Mouse (Mus musculus) intestine, embryonic 15.5 days (tissue): ENCODE measurements around the gene Fam71a. TPM values are rescaled to one million over a fixed set of nuclear protein-coding genes. Genes with fewer than 3 reads are reported as not detected.
A peak's percentile ranks its signal among the peaks of the same experiment; 100 is the strongest.

Experiments
- ATAC-seq: fragments of 200-750 bp; cut with Nextera tagmentation; 2 replicates; pipeline ENCODE4 v1.8.0; 2017; ENCODE audit warnings: moderate TSS enrichment, moderate library complexity
- H3K27ac ChIP-seq: fragments of 300-500 bp; sonication (generic); 2 replicates; pipeline ENCODE4 v1.5.1; 2015; ENCODE audit warnings: mild to moderate bottlenecking, inconsistent platforms
- H3K27me3 ChIP-seq: fragments of 300-500 bp; sonication (generic); replicated peaks from 2 replicates; pipeline ENCODE4 v1.6.1; 2015; ENCODE audit warnings: inconsistent platforms
- H3K36me3 ChIP-seq: fragments of 300-500 bp; sonication (generic); 2 replicates; pipeline ENCODE4 v1.6.1; 2015; ENCODE audit warnings: inconsistent platforms
- H3K4me1 ChIP-seq: fragments of 300-500 bp; sonication (generic); replicated peaks from 2 replicates; pipeline ENCODE4 v1.6.1; 2015; ENCODE audit warnings: inconsistent platforms
- H3K4me2 ChIP-seq: fragments of 300-500 bp; sonication (generic); replicated peaks from 2 replicates; pipeline ENCODE4 v1.6.1; 2015; ENCODE audit warnings: mild to moderate bottlenecking, inconsistent platforms
- H3K4me3 ChIP-seq: fragments of 300-500 bp; sonication (generic); replicated peaks from 2 replicates; pipeline ENCODE4 v1.5.1; 2015; ENCODE audit warnings: inconsistent platforms
- H3K9ac ChIP-seq: fragments of 300-500 bp; sonication (generic); 2 replicates; pipeline ENCODE4 v1.6.1; 2015; ENCODE audit warnings: inconsistent platforms
- H3K9me3 ChIP-seq: fragments of 300-500 bp; sonication (generic); 2 replicates; pipeline ENCODE4 v1.6.1; 2016; ENCODE audit warnings: inconsistent platforms
- WGBS: fragments of 180-500 bp; shearing (Covaris S2); methylation state at CpG from one replicate; pipeline ENCODE4 v1.1.7; 2015; 5-methylcytosine and 5-hydroxymethylcytosine counted together
- polyA plus RNA-seq: library from polyadenylated mRNA; unstranded; fragments of >200 nt; fragmentation: Nextera tagmentation; extraction: Ambion mirVana; gene quantifications from 2 replicates; pipeline ENCODE4 v1.2.1, GENCODE M21; 2015

Gene Fam71a
- polyA plus RNA-seq, 1 experiment from 2014 or later: not detected

DNA sequence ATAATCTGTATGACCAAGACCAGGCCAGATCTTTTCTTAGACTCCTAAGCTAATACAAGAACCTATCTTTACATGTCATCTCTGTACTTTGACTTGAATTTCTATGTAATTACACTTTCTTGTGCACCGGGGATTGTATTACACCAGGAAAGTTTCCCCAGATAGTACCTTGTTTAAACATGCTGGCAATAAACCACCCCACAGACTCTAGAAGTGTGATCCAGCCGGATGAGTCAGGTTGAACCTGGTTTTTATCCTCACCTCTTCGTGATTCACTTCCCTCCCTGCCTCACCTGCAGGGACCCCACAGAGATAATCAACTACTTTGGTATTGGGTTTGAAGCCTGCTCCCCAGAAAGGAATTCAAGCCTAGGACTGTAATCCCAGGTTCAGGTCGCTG is 29.2 kb downstream of the Fam71a start:
- H3K4me2 ChIP-seq: no peak overlapping the region
- H3K4me3 ChIP-seq: no peak overlapping the region
- H3K36me3 ChIP-seq: no peaks in the 10 kb centered on the region
- no peaks in the 10 kb centered on the region for H3K27me3 ChIP-seq
- H3K27ac ChIP-seq: peak overlapping the region; percentile 33; the same call in 1 of the 2 replicates
- peaks cover 13% of the 10 kb centered on the region; the same call in 1 of the 2 replicates for H3K4me1 ChIP-seq
- no peak overlapping the region for H3K9ac ChIP-seq
- WGBS: 43% methylated on average over 4 of the region's 4 CpGs
- H3K9me3 ChIP-seq: no peaks in the 10 kb centered on the region
- ATAC-seq: peak; percentile 87

- H3K27ac ChIP-seq: no peak overlapping the region
- H3K9me3 ChIP-seq: 0 out of 2 replicates have a peak, but pooled peaks cover 3% of the 10 kb centered on the region
- H3K36me3 ChIP-seq: no peaks in the 10 kb centered on the region
- no peaks in the 10 kb centered on the region for H3K27me3 ChIP-seq
- H3K4me2 ChIP-seq: no peak overlapping the region
- H3K4me1 ChIP-seq: peaks cover 13% of the 10 kb centered on the region; the same call in 1 of the 2 replicates
- no peak overlapping the region for H3K9ac ChIP-seq
- WGBS: 66% methylated on average over 5 of the region's 5 CpGs
- ATAC-seq: no peak
- H3K4me3 ChIP-seq: no peak overlapping the region
These were observed 31.7 kb downstream of the Fam71a start for GRCm38 (mm10) chr1:191132934-191133333.

- Histone ChIP-seq H3K36me3 (no peaks in the 10 kb centered on the region), H3K27ac (no peak overlapping the region), H3K4me3 (no peak overlapping the region), H3K4me2 (no peak overlapping the region), H3K9ac (no peak overlapping the region), H3K27me3 (no peaks in the 10 kb centered on the region), H3K4me1 (peaks cover 13% of the 10 kb centered on the region; the same call in 1 of the 2 replicates), H3K9me3 (0 out of 2 replicates have a peak, but pooled peaks cover 3% of the 10 kb centered on the region)
- 62% methylated on average over 5 of the region's 5 CpGs for WGBS
- ATAC-seq: no peak
These were observed 32.4 kb downstream of the Fam71a start for GRCm38 (mm10) chr1:191132240-191132639.

DNA sequence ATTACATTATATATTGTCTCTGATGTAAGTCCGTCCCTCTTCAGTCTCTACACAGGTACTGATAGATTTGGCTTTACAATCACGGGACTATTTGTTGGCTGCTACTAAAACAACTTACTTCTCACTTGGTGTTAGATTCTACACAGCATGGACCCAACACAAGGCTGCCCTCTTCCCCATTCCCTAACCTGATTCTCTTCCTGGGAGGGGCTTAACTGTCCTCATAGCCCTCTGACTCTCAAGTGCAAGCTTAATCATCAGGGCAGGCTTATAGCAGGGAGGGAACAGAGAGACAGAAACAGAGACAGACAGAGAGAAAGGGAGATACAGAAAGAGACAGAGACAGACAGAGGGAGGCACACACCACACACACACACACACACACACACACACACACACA is 32.9 kb downstream of the Fam71a start:
- Histone ChIP-seq H3K4me2 (no peak overlapping the region), H3K4me1 (peaks cover 13% of the 10 kb centered on the region; the same call in 1 of the 2 replicates), H3K36me3 (no peaks in the 10 kb centered on the region), H3K27ac (no peak overlapping the region), H3K9me3 (0 out of 2 replicates have a peak, but pooled peaks cover 3% of the 10 kb centered on the region), H3K4me3 (no peak overlapping the region), H3K9ac (no peak overlapping the region), H3K27me3 (no peaks in the 10 kb centered on the region)
- no peak for ATAC-seq
- WGBS: 87% methylated on average over 2 of the region's 2 CpGs

- ATAC-seq: peak; percentile 96
- Histone ChIP-seq H3K36me3 (no peaks in the 10 kb centered on the region), H3K4me2 (peak overlapping the region; percentile 72), H3K27ac (no peak overlapping the region), H3K4me3 (peak overlapping the region; percentile 27), H3K9me3 (0 out of 2 replicates have a peak, but pooled peaks cover 3% of the 10 kb centered on the region), H3K9ac (0 out of 2 replicates have a peak overlapping the region, but pooled peaks have one; percentile 9), H3K27me3 (no peaks in the 10 kb centered on the region), H3K4me1 (peaks cover 5% of the 10 kb centered on the region; the same call in 1 of the 2 replicates)
- 15% methylated on average over 38 of the region's 38 CpGs for WGBS
These were observed 38.6 kb downstream of the Fam71a start for GRCm38 (mm10) chr1:191125811-191126638.

GRCm38 (mm10) chr1:191124288-191124687 is 40.3 kb downstream of the Fam71a start:
- no peak overlapping the region for H3K4me2 ChIP-seq
- no peak overlapping the region for H3K27ac ChIP-seq
- H3K4me3 ChIP-seq: no peak overlapping the region
- H3K27me3 ChIP-seq: no peaks in the 10 kb centered on the region
- peaks cover 5% of the 10 kb centered on the region; the same call in 1 of the 2 replicates for H3K4me1 ChIP-seq
- WGBS: 62% methylated on average over 4 of the region's 4 CpGs
- H3K9me3 ChIP-seq: no peaks in the 10 kb centered on the region
- ATAC-seq: no peak
- no peak overlapping the region for H3K9ac ChIP-seq
- no peaks in the 10 kb centered on the region for H3K36me3 ChIP-seq

GRCm38 (mm10) chr1:191123696-191124095 is 40.9 kb downstream of the Fam71a start:
- H3K9me3 ChIP-seq: no peaks in the 10 kb centered on the region
- no peak overlapping the region for H3K9ac ChIP-seq
- no peaks in the 10 kb centered on the region for H3K36me3 ChIP-seq
- WGBS: 83% methylated on average over 2 of the region's 2 CpGs
- ATAC-seq: no peak
- no peak overlapping the region for H3K4me3 ChIP-seq
- H3K27me3 ChIP-seq: no peaks in the 10 kb centered on the region
- H3K27ac ChIP-seq: no peak overlapping the region
- H3K4me2 ChIP-seq: no peak overlapping the region
- H3K4me1 ChIP-seq: peaks cover 5% of the 10 kb centered on the region; the same call in 1 of the 2 replicates

DNA sequence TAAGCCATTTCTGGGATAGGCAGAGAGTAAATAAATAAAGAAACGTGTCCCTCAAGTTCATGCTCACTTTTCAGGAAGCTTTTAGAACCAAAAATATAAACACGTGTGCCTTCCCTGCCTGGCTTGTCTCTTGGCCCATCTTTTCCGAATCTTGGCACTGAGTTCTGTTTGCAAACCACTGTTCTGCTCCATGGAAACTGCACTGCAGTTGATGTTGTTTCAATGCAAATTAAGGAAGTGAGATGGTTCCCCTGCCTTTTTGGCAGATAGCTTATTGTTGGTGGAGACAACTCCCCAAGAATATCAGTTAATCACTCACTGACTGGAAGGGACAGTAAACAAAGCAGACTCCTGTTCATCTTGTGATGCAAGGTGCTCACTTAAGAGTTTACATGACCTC is 41.9 kb downstream of the Fam71a start:
- ATAC-seq: no peak
- H3K4me1 ChIP-seq: peaks cover 5% of the 10 kb centered on the region; the same call in 1 of the 2 replicates
- H3K4me2 ChIP-seq: no peak overlapping the region
- no peak overlapping the region for H3K4me3 ChIP-seq
- H3K27me3 ChIP-seq: no peaks in the 10 kb centered on the region
- no peak overlapping the region for H3K9ac ChIP-seq
- H3K36me3 ChIP-seq: no peaks in the 10 kb centered on the region
- H3K9me3 ChIP-seq: no peaks in the 10 kb centered on the region
- WGBS: 62% methylated on average over 3 of the region's 3 CpGs
- no peak overlapping the region for H3K27ac ChIP-seq

- Histone ChIP-seq H3K9ac (no peak overlapping the region), H3K36me3 (no peaks in the 10 kb centered on the region), H3K27ac (no peak overlapping the region), H3K27me3 (no peaks in the 10 kb centered on the region), H3K9me3 (no peaks in the 10 kb centered on the region), H3K4me1 (peaks cover 6% of the 10 kb centered on the region; the same call in 1 of the 2 replicates), H3K4me3 (no peak overlapping the region), H3K4me2 (no peak overlapping the region)
- 0 out of 2 replicates have a peak, but pooled peaks have one; percentile 34 for ATAC-seq
- 77% methylated on average over 11 of the region's 11 CpGs for whole genome bisulfite sequencing
These were observed 48.9 kb downstream of the Fam71a start for GRCm38 (mm10) chr1:191115514-191116238.

GRCm38 (mm10) chr1:191114868-191115267 is 49.7 kb downstream of the Fam71a start:
- Histone ChIP-seq H3K4me1 (peaks cover 6% of the 10 kb centered on the region; the same call in 1 of the 2 replicates), H3K27ac (no peak overlapping the region), H3K9ac (no peak overlapping the region), H3K27me3 (no peaks in the 10 kb centered on the region), H3K36me3 (no peaks in the 10 kb centered on the region), H3K4me3 (no peak overlapping the region), H3K9me3 (no peaks in the 10 kb centered on the region), H3K4me2 (no peak overlapping the region)
- WGBS: 66% methylated on average over 7 of the region's 7 CpGs
- ATAC-seq: no peak
